Mouse (Mus musculus) spleen, adult 2 months (tissue): ENCODE data around the gene Slc6a20b. TPM values are rescaled to one million over a fixed set of nuclear protein-coding genes. Genes with fewer than 3 reads are reported as not detected.
"Not testable (repeated sequence)": the region's sequence is repeated elsewhere in the genome, so short reads cannot be mapped to it uniquely, and the experiment has no call there.

Experiments
- DNase-seq, 2 experiments: peaks; one replicate each; pipeline versions ENCODE4 v3.0.0 to v3.0.0-alpha.2; 2012 to 2021; ENCODE audit warnings: low spot score in 2 of 2, low read depth in 1 of 2
- H3K27ac ChIP-seq: fragments of 200-500 bp; 2 replicates; pipeline ENCODE4 v1.5.1; 2012; ENCODE audit warnings: low read length, inconsistent platforms; ENCODE audit not compliant: insufficient read depth
- H3K27me3 ChIP-seq: fragments of 200-500 bp; 2 replicates; pipeline ENCODE4 v1.6.1; 2012; ENCODE audit warnings: mild to moderate bottlenecking, moderate library complexity, low read length, inconsistent platforms; ENCODE audit not compliant: control insufficient read depth, insufficient read depth
- H3K36me3 ChIP-seq: fragments of 200-500 bp; 2 replicates; pipeline ENCODE4 v1.6.1; 2012; ENCODE audit warnings: mild to moderate bottlenecking, low read length, inconsistent platforms; ENCODE audit not compliant: control insufficient read depth, insufficient read depth
- H3K4me1 ChIP-seq: fragments of 200-500 bp; 2 replicates; pipeline ENCODE4 v1.6.1; 2011; ENCODE audit warnings: inconsistent platforms; ENCODE audit not compliant: control insufficient read depth, insufficient read depth, insufficient read length
- H3K4me3 ChIP-seq: fragments of 200-500 bp; 2 replicates; pipeline ENCODE4 v1.5.1; 2011; ENCODE audit warnings: mild to moderate bottlenecking, inconsistent platforms; ENCODE audit not compliant: insufficient read depth, insufficient read length; ENCODE audit errors: extremely low read depth
- CTCF ChIP-seq: fragments of 200-500 bp; IDR thresholded peaks from 2 replicates; pipeline ENCODE4 v1.5.1; 2011; ENCODE audit warnings: mild to moderate bottlenecking, inconsistent platforms; ENCODE audit not compliant: insufficient read depth, insufficient read length, insufficient replicate concordance; ENCODE audit errors: extremely low read depth
- POLR2A ChIP-seq: fragments of 200-500 bp; IDR thresholded peaks from 2 replicates; pipeline ENCODE4 v1.6.1; 2011; ENCODE audit warnings: low read depth, low read length, inconsistent platforms
- WGBS: fragments of 180-500 bp; shearing (Covaris S2); methylation state at CpG from one replicate; pipeline ENCODE4 v1.1.7; 2018; 5-methylcytosine and 5-hydroxymethylcytosine counted together
- polyA plus RNA-seq: library from polyadenylated mRNA; depleted of rRNA; stranded (reverse); fragments of >200 nt; gene quantifications from 2 replicates; pipeline ENCODE4 v1.2.3, GENCODE M21; 2012; rRNA removed

Slc6a20b gene
- polyA plus RNA-seq = 0.06 and 0.25 TPM in 2 replicates

GRCm38 (mm10) chr9:123632281-123632680 is at the start of gene Slc6a20b:
Gene Slc6a20b (minus strand): TSS chr9:123632565.
- no peak for DNase-seq
- Histone ChIP-seq H3K4me3 (no peak within 1 kb of the TSS), H3K27me3 (no peaks in the 10 kb centered on the region), H3K4me1 (peaks cover 9% of the 10 kb centered on the region; the same call in 1 of the 2 replicates), H3K36me3 (no peaks in the 10 kb centered on the region), H3K27ac (no peak within 1 kb of the TSS)
- WGBS = 92% methylated on average over 6 of the region's 6 CpGs
- TF ChIP-seq POLR2A = no peak
- TF ChIP-seq CTCF = no peak

GRCm38 (mm10) chr9:123679198-123679597 is 46.8 kb upstream of the Slc6a20b start:
- peaks cover 8% of the 10 kb centered on the region; the same call in 1 of the 2 replicates for H3K4me1 ChIP-seq
- WGBS = 56% methylated on average over 2 of the region's 2 CpGs
- H3K27ac ChIP-seq = no peak overlapping the region
- TF ChIP-seq POLR2A = no peak
- TF ChIP-seq CTCF = no peak
- DNase-seq = no peak
- H3K4me3 ChIP-seq = no peak overlapping the region
- H3K27me3 ChIP-seq = peaks cover 12% of the 10 kb centered on the region
- no peaks in the 10 kb centered on the region for H3K36me3 ChIP-seq

- no peak for DNase-seq
- H3K27me3 ChIP-seq = peaks cover 12% of the 10 kb centered on the region
- TF ChIP-seq POLR2A (no peak), CTCF (no peak)
- no peaks in the 10 kb centered on the region for H3K36me3 ChIP-seq
- WGBS = 3% methylated on average over 73 of the region's 73 CpGs
- H3K4me1 ChIP-seq = peaks cover 8% of the 10 kb centered on the region; the same call in 1 of the 2 replicates
- peak within 1 kb of the TSS; percentile 66 for H3K4me3 ChIP-seq
- peak within 1 kb of the TSS; percentile 45; the same call in 1 of the 2 replicates for H3K27ac ChIP-seq
Observed at GRCm38 (mm10) chr9:123678327-123679105, 46.2 kb upstream of the Slc6a20b start, which contains the start of the genes Ccr9 and Slc6a20a. Gene Ccr9 (plus strand): TSS chr9:123678439. Gene Slc6a20a (minus strand): TSS chr9:123678885.

GRCm38 (mm10) chr9:123665645-123666044 is 33.3 kb upstream of the Slc6a20b start:
- H3K4me1 ChIP-seq = no peaks in the 10 kb centered on the region
- TF ChIP-seq POLR2A = no peak
- peak; percentile 33; the same call in 1 of the 2 replicates for TF ChIP-seq CTCF
- DNase-seq = peak; percentile 21 to 47
- no peak overlapping the region for H3K4me3 ChIP-seq
- H3K36me3 ChIP-seq = no peaks in the 10 kb centered on the region
- H3K27ac ChIP-seq = no peak overlapping the region
- WGBS = 42% methylated on average over 5 of the region's 5 CpGs
- no peaks in the 10 kb centered on the region for H3K27me3 ChIP-seq

GRCm38 (mm10) chr9:123659986-123660676 is 27.8 kb upstream of the Slc6a20b start:
- H3K4me3 ChIP-seq, DNase-seq, H3K27ac ChIP-seq, H3K27me3 ChIP-seq, H3K36me3 ChIP-seq, H3K4me1 ChIP-seq: not testable (repeated sequence)
- WGBS = 92% methylated on average over 18 of the region's 18 CpGs

GRCm38 (mm10) chr9:123658981-123659380 is 26.6 kb upstream of the Slc6a20b start:
- Histone ChIP-seq H3K4me3 (no peak overlapping the region), H3K27me3 (no peaks in the 10 kb centered on the region), H3K36me3 (no peaks in the 10 kb centered on the region), H3K4me1 (no peaks in the 10 kb centered on the region), H3K27ac (no peak overlapping the region)
- no peak for DNase-seq
- TF ChIP-seq POLR2A (no peak), CTCF (no peak)
